Mouse (Mus musculus): ENCODE measurements around the gene Gm44596. TPM values are rescaled to one million over a fixed set of nuclear protein-coding genes. Genes with fewer than 3 reads are reported as not detected.

Gm44596 gene
- polyA plus RNA-seq, 1 experiment = not detected

DNA sequence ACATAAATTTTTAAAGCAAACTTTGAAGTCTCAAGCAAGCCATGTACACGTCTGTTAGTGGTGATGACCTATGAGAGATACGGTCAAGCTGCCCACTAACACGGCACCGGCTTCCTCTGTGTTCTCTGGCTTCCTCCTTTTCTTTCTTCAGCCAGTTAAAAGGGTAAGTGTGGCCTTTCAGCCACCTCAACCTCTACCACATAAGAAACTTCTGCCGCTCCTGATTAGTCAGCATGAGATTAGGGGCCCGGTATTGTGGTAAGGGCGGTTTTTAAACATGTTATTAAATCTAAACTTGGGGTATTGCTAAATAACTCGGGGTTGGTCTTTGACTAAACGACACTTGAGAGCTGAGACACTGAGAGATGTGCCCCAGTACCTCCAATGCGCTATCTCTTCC lies 29.7 kb upstream of the Gm44596 start:
- H3K79me2 ChIP-seq (ENCODE audit: control insufficient read depth, insufficient read depth) = peaks cover 4% of the 10 kb centered on the region
- H3ac ChIP-seq (ENCODE audit: control insufficient read depth, insufficient read length, low read depth) = no peak overlapping the region
- no peak overlapping the region for H3K4me3 ChIP-seq (ENCODE audit: insufficient read depth, poor library complexity, severe bottlenecking)
- no peaks in the 10 kb centered on the region for H3K27me3 ChIP-seq (ENCODE audit: control insufficient read depth, insufficient read depth, insufficient read length)
- H3K79me3 ChIP-seq (ENCODE audit: low read depth) = peaks cover 4% of the 10 kb centered on the region
- H3K36me3 ChIP-seq (ENCODE audit: control insufficient read depth, insufficient read depth) = peaks cover 8% of the 10 kb centered on the region
- no peak for TF ChIP-seq CTCF (IDR thresholded peaks at IDR 0.05; ENCODE audit: control insufficient read depth, insufficient read depth, insufficient read length)
- peak; percentile 83 for TF ChIP-seq CEBPB (IDR thresholded peaks at IDR 0.05; ENCODE audit: low read depth)
- no peak for TF ChIP-seq MYOG (IDR thresholded peaks at IDR 0.05; ENCODE audit: control insufficient read depth, extremely low read depth, insufficient read length)
- TF ChIP-seq MYOD1 (IDR thresholded peaks at IDR 0.05; ENCODE audit: control insufficient read depth, insufficient read length, low read depth) = no peak
- TF ChIP-seq MAX (IDR thresholded peaks at IDR 0.05) = no peak
- no peak for TF ChIP-seq FOSL1 (IDR thresholded peaks at IDR 0.05; ENCODE audit: insufficient read depth, low read length, poor library complexity, severe bottlenecking)
- TF ChIP-seq USF1 (IDR thresholded peaks at IDR 0.05; ENCODE audit: low read depth) = no peak

DNA sequence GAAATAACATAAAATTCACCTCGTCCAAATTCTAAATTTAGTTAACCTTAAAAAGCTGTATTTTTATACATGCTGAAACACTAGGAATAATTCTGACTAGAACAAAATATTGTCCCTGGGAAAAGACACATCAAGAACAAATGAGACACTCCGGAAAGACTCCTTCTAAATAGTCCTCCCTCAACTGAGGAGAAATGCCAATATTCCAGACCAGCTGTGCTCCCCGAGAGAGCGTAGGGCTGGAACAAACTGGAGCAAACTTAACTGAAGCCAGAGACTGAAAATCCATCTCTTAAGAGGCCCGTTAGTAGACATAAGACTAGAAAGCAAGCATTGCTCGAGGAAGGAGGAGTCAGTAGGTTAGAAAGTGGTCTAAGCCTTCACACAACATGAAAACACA lies 28.5 kb upstream of the Gm44596 start:
- peaks cover 5% of the 10 kb centered on the region for H3K79me3 ChIP-seq (ENCODE audit: low read depth)
- no peak overlapping the region for H3ac ChIP-seq (ENCODE audit: control insufficient read depth, insufficient read length, low read depth)
- peaks cover 14% of the 10 kb centered on the region for H3K36me3 ChIP-seq (ENCODE audit: control insufficient read depth, insufficient read depth)
- H3K27me3 ChIP-seq (ENCODE audit: control insufficient read depth, insufficient read depth, insufficient read length) = no peaks in the 10 kb centered on the region
- peaks cover 16% of the 10 kb centered on the region for H3K79me2 ChIP-seq (ENCODE audit: control insufficient read depth, insufficient read depth)
- H3K4me3 ChIP-seq (ENCODE audit: insufficient read depth, poor library complexity, severe bottlenecking) = no peak overlapping the region
- TF ChIP-seq MYOG (IDR thresholded peaks at IDR 0.05; ENCODE audit: control insufficient read depth, extremely low read depth, insufficient read length) (no peak), CTCF (IDR thresholded peaks at IDR 0.05; ENCODE audit: control insufficient read depth, insufficient read depth, insufficient read length) (no peak)

DNA sequence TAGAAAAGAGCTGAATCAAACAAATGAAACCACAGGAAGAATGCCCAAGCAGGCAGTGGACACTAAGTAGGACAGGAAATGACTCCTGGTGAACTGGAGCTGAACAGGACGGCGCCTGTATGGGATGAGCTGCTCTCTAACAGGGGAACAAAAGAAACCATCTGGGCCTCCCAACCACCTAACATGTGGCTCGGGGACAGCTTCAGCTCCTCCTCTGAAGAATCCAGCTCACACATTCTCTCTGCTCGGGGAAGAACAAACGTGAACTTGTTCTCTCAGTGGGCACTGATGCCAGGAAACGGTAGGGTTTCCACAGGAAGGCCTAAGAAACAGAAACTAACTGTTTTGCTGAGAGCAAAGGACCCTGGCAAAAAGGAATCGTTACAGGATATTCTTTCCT lies 25.6 kb upstream of the Gm44596 start:
- TF ChIP-seq CTCF (IDR thresholded peaks at IDR 0.05; ENCODE audit: control insufficient read depth, insufficient read depth, insufficient read length) (no peak), MYOD1 (IDR thresholded peaks at IDR 0.05; ENCODE audit: control insufficient read depth, insufficient read length, low read depth) (no peak), FOSL1 (IDR thresholded peaks at IDR 0.05; ENCODE audit: insufficient read depth, low read length, poor library complexity, severe bottlenecking) (no peak), USF1 (IDR thresholded peaks at IDR 0.05; ENCODE audit: low read depth) (no peak), MAX (IDR thresholded peaks at IDR 0.05) (no peak), CEBPB (IDR thresholded peaks at IDR 0.05; ENCODE audit: low read depth) (no peak), MYOG (IDR thresholded peaks at IDR 0.05; ENCODE audit: control insufficient read depth, extremely low read depth, insufficient read length) (no peak)
- H3K79me2 ChIP-seq (ENCODE audit: control insufficient read depth, insufficient read depth) = peaks cover 39% of the 10 kb centered on the region
- H3K27me3 ChIP-seq (ENCODE audit: control insufficient read depth, insufficient read depth, insufficient read length) = no peaks in the 10 kb centered on the region
- H3K4me3 ChIP-seq (ENCODE audit: insufficient read depth, poor library complexity, severe bottlenecking) = no peak overlapping the region
- H3ac ChIP-seq (ENCODE audit: control insufficient read depth, insufficient read length, low read depth) = no peak overlapping the region
- H3K36me3 ChIP-seq (ENCODE audit: control insufficient read depth, insufficient read depth) = peaks cover 6% of the 10 kb centered on the region
- peaks cover 5% of the 10 kb centered on the region for H3K79me3 ChIP-seq (ENCODE audit: low read depth)

DNA sequence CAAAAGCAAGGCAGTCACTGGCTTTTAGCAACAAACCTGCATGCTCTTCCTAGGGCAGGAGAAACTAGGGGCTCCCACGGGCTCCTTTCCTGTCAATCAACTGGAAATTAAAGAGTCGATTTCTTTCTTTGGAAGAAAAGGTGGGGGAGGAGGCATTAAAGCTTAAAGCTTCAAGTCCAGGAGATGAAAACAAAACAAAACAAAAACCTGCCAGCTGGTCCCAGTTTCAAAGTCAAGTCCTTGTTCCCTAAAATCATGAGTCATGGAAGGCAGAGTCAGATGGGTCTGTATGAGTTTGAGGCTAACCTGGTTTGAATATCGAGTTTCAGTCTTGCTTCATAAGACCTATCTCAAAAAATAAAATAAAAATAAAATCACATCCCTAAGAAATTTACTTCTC lies 21.2 kb upstream of the Gm44596 start:
- no peaks in the 10 kb centered on the region for H3K27me3 ChIP-seq (ENCODE audit: control insufficient read depth, insufficient read depth, insufficient read length)
- H3K79me3 ChIP-seq (ENCODE audit: low read depth) = peaks cover 10% of the 10 kb centered on the region
- peaks cover 28% of the 10 kb centered on the region for H3K36me3 ChIP-seq (ENCODE audit: control insufficient read depth, insufficient read depth)
- H3K4me3 ChIP-seq (ENCODE audit: insufficient read depth, poor library complexity, severe bottlenecking) = no peak overlapping the region
- no peak for TF ChIP-seq MYOG (IDR thresholded peaks at IDR 0.05; ENCODE audit: control insufficient read depth, extremely low read depth, insufficient read length)
- no peak for TF ChIP-seq USF1 (IDR thresholded peaks at IDR 0.05; ENCODE audit: low read depth)
- no peak for TF ChIP-seq MYOD1 (IDR thresholded peaks at IDR 0.05; ENCODE audit: control insufficient read depth, insufficient read length, low read depth)
- TF ChIP-seq FOSL1 (IDR thresholded peaks at IDR 0.05; ENCODE audit: insufficient read depth, low read length, poor library complexity, severe bottlenecking) = no peak
- TF ChIP-seq MAX (IDR thresholded peaks at IDR 0.05) = no peak
- peak; percentile 41 for TF ChIP-seq CEBPB (IDR thresholded peaks at IDR 0.05; ENCODE audit: low read depth)
- H3K79me2 ChIP-seq (ENCODE audit: control insufficient read depth, insufficient read depth) = peaks cover 47% of the 10 kb centered on the region
- no peak overlapping the region for H3ac ChIP-seq (ENCODE audit: control insufficient read depth, insufficient read length, low read depth)

GRCm38 (mm10) chr6:128355201-128355681 lies 20.1 kb upstream of the Gm44596 start:
- peaks cover 28% of the 10 kb centered on the region for H3K36me3 ChIP-seq (ENCODE audit: control insufficient read depth, insufficient read depth)
- peak overlapping the region; percentile 63 for H3K4me3 ChIP-seq (ENCODE audit: insufficient read depth, poor library complexity, severe bottlenecking)
- TF ChIP-seq MAX (IDR thresholded peaks at IDR 0.05) (no peak), USF1 (IDR thresholded peaks at IDR 0.05; ENCODE audit: low read depth) (no peak), CTCF (IDR thresholded peaks at IDR 0.05; ENCODE audit: control insufficient read depth, insufficient read depth, insufficient read length) (no peak), MYOG (IDR thresholded peaks at IDR 0.05; ENCODE audit: control insufficient read depth, extremely low read depth, insufficient read length) (no peak), FOSL1 (IDR thresholded peaks at IDR 0.05; ENCODE audit: insufficient read depth, low read length, poor library complexity, severe bottlenecking) (no peak), CEBPB (IDR thresholded peaks at IDR 0.05; ENCODE audit: low read depth) (no peak), MYOD1 (IDR thresholded peaks at IDR 0.05; ENCODE audit: control insufficient read depth, insufficient read length, low read depth) (no peak)
- peaks cover 55% of the 10 kb centered on the region for H3K79me2 ChIP-seq (ENCODE audit: control insufficient read depth, insufficient read depth)
- H3K79me3 ChIP-seq (ENCODE audit: low read depth) = peaks cover 17% of the 10 kb centered on the region
- no peaks in the 10 kb centered on the region for H3K27me3 ChIP-seq (ENCODE audit: control insufficient read depth, insufficient read depth, insufficient read length)
- peak overlapping the region; percentile 94 for H3ac ChIP-seq (ENCODE audit: control insufficient read depth, insufficient read length, low read depth)

DNA sequence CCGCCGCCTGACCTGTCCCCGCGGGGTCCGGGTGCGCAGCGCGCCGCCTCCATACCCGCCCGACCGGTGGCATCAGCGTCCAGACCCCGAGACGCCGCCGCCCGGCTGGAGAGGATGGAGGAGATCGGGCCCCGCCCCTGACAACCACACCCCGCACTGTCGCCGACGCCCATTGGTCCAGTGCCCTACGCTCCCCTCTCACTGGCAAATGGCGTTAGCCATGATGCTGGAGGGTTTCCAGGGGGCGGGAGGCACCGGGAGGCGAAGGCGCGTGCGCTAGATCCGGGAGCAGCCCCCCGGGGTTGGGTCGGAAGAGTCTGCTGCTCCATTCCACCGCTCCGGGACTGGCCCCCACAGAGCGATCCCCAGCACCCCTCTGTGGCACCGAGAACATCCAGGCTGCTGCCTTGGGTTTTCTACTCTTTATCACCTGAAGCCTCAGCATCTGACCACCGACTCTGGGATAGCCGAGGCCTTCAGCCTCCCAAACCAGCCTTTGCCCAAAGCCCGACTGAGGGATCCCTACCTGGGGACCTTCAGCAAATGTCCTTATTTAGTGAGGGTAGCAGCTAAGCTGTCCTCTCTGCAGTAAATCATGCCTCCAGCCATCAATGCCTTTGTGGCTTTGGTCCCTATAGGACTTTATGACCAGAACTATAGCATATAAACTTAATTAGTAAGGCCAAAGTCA lies 19.4 kb upstream of the Gm44596 start, which contains the start of gene Tulp3:
Tulp3 (minus strand) TSS at position 126 of the 691 bp plus-strand sequence.
- Histone ChIP-seq H3K79me3 (ENCODE audit: low read depth) (peaks cover 22% of the 10 kb centered on the region), H3K79me2 (ENCODE audit: control insufficient read depth, insufficient read depth) (peaks cover 55% of the 10 kb centered on the region), H3ac (ENCODE audit: control insufficient read depth, insufficient read length, low read depth) (peak within 1 kb of the TSS; percentile 94), H3K36me3 (ENCODE audit: control insufficient read depth, insufficient read depth) (peaks cover 26% of the 10 kb centered on the region), H3K4me3 (ENCODE audit: insufficient read depth, poor library complexity, severe bottlenecking) (peak within 1 kb of the TSS; percentile 63), H3K27me3 (ENCODE audit: control insufficient read depth, insufficient read depth, insufficient read length) (no peaks in the 10 kb centered on the region)
- TF ChIP-seq USF1 (IDR thresholded peaks at IDR 0.05; ENCODE audit: low read depth) = no peak
- TF ChIP-seq FOSL1 (IDR thresholded peaks at IDR 0.05; ENCODE audit: insufficient read depth, low read length, poor library complexity, severe bottlenecking) = no peak
- no peak for TF ChIP-seq MAX (IDR thresholded peaks at IDR 0.05)
- TF ChIP-seq MYOG (IDR thresholded peaks at IDR 0.05; ENCODE audit: control insufficient read depth, extremely low read depth, insufficient read length) = no peak
- TF ChIP-seq MYOD1 (IDR thresholded peaks at IDR 0.05; ENCODE audit: control insufficient read depth, insufficient read length, low read depth) = no peak
- TF ChIP-seq CEBPB (IDR thresholded peaks at IDR 0.05; ENCODE audit: low read depth) = no peak
- TF ChIP-seq CTCF (IDR thresholded peaks at IDR 0.05; ENCODE audit: control insufficient read depth, insufficient read depth, insufficient read length) = no peak

Measured in C2C12 (cell line).